In genomic region chr12:111760306-111760908, GRCm38 (mm10) we compare ENCODE assay signal across 8 mouse cellular contexts. TPM values are rescaled to one million over a fixed set of nuclear protein-coding genes. Genes with fewer than 3 reads are reported as not detected.
DNase-seq lines count a peak whose midpoint lies in the region; ATAC-seq lines count a peak whose summit lies in the region.

No protein-coding gene starts in this region.

- DNase-seq in heart, postnatal 14 days = no peak
- no peak for DNase-seq in embryonic facial prominence, embryonic 10.5 days (ENCODE audit: low spot score)
- DNase-seq in adrenal gland, adult (ENCODE audit: inconsistent age in 2 of 2, low spot score in 1 of 2) = no peak
- DNase-seq in layer of hippocampus, postnatal 36 days = no peak
- DNase-seq in gastrocnemius, postnatal 10 days = no peak

- 60% methylated on average over 7 of the region's 7 CpGs for WGBS in heart, embryonic 15.5 days
- WGBS in embryonic facial prominence, embryonic 10.5 days = 78% methylated on average over 7 of the region's 7 CpGs
- 70% methylated on average over 7 of the region's 7 CpGs for WGBS in hindbrain, embryonic 15.5 days
- WGBS in midbrain, embryonic 13.5 days = 68% methylated on average over 7 of the region's 7 CpGs

- H3K4me1 ChIP-seq in heart, embryonic 15.5 days (replicated peaks) = peaks cover 47% of the 10 kb centered on the region
- peaks cover 46% of the 10 kb centered on the region for H3K4me1 ChIP-seq in embryonic facial prominence, embryonic 10.5 days
- peaks cover 45% of the 10 kb centered on the region for H3K4me1 ChIP-seq in hindbrain, embryonic 15.5 days (replicated peaks)
- peaks cover 66% of the 10 kb centered on the region for H3K4me1 ChIP-seq in midbrain, embryonic 13.5 days (replicated peaks)

- ATAC-seq in heart, embryonic 15.5 days (replicated peaks; ENCODE audit: insufficient number of reproducible peaks, insufficient read depth, low FRiP score, low read depth) = no peak
- no peak for ATAC-seq in hindbrain, embryonic 15.5 days (ENCODE audit: low FRiP score, low read depth)
- no peak for ATAC-seq in midbrain, embryonic 13.5 days

- peak overlapping the region; percentile 91 for H3K27ac ChIP-seq in heart, embryonic 15.5 days
- 0 out of 2 replicates have a peak overlapping the region, but pooled peaks have one; percentile 95 for H3K27ac ChIP-seq in embryonic facial prominence, embryonic 10.5 days (replicated peaks)
- peak overlapping the region; percentile 97 for H3K27ac ChIP-seq in hindbrain, embryonic 15.5 days (replicated peaks)
- H3K27ac ChIP-seq in midbrain, embryonic 13.5 days = 0 out of 2 replicates have a peak overlapping the region, but pooled peaks have one; percentile 32

- intact Hi-C loops in heart, postnatal 14 days (cut with DNase I) = no loop called here

- peak overlapping the region; percentile 93 for H3K4me2 ChIP-seq in heart, embryonic 15.5 days
- peak overlapping the region; percentile 95 for H3K4me2 ChIP-seq in hindbrain, embryonic 15.5 days
- peak overlapping the region; percentile 98 for H3K4me2 ChIP-seq in midbrain, embryonic 13.5 days (replicated peaks)

- H3K9ac ChIP-seq in heart, embryonic 15.5 days = peak overlapping the region; percentile 94; the same call in 1 of the 2 replicates
- H3K9ac ChIP-seq in hindbrain, embryonic 15.5 days = peak overlapping the region; percentile 97
- H3K9ac ChIP-seq in midbrain, embryonic 13.5 days (replicated peaks) = peak overlapping the region; percentile 92

- H3K4me3 ChIP-seq in heart, embryonic 15.5 days = peak overlapping the region; percentile 94
- peak overlapping the region; percentile 92 for H3K4me3 ChIP-seq in embryonic facial prominence, embryonic 10.5 days
- peak overlapping the region; percentile 88 for H3K4me3 ChIP-seq in hindbrain, embryonic 15.5 days
- H3K4me3 ChIP-seq in midbrain, embryonic 13.5 days (replicated peaks) = peak overlapping the region; percentile 99

- no peaks in the 10 kb centered on the region for H3K36me3 ChIP-seq in heart, embryonic 15.5 days
- H3K36me3 ChIP-seq in embryonic facial prominence, embryonic 10.5 days (replicated peaks) = peaks cover 26% of the 10 kb centered on the region
- H3K36me3 ChIP-seq in hindbrain, embryonic 15.5 days = no peaks in the 10 kb centered on the region
- H3K36me3 ChIP-seq in midbrain, embryonic 13.5 days = peaks cover 16% of the 10 kb centered on the region

- H3K27me3 ChIP-seq in heart, embryonic 15.5 days = no peaks in the 10 kb centered on the region
- H3K27me3 ChIP-seq in embryonic facial prominence, embryonic 10.5 days (replicated peaks; ENCODE audit: low read depth, poor library complexity, severe bottlenecking) = no peaks in the 10 kb centered on the region
- no peaks in the 10 kb centered on the region for H3K27me3 ChIP-seq in hindbrain, embryonic 15.5 days
- H3K27me3 ChIP-seq in midbrain, embryonic 13.5 days = no peaks in the 10 kb centered on the region

- no peaks in the 10 kb centered on the region for H3K9me3 ChIP-seq in heart, embryonic 15.5 days (replicated peaks)
- H3K9me3 ChIP-seq in embryonic facial prominence, embryonic 10.5 days = no peaks in the 10 kb centered on the region
- H3K9me3 ChIP-seq in hindbrain, embryonic 15.5 days = no peaks in the 10 kb centered on the region
- H3K9me3 ChIP-seq in midbrain, embryonic 13.5 days = no peaks in the 10 kb centered on the region

RNA-seq across cellular contexts. Expression of gene Klc1, which starts 1.8 kb away (rescaled TPM):
- 105 and 126 TPM in 2 replicates for polyA plus RNA-seq in heart, embryonic 15.5 days (2015; fragmentation: Nextera tagmentation; extraction: Ambion mirVana)
- 100 to 1,000 TPM; 120 to 129 TPM for total RNA-seq in heart, postnatal 14 days (2021)
- 130 and 131 TPM in 2 replicates for polyA plus RNA-seq in embryonic facial prominence, embryonic 10.5 days (2016; fragmentation: Nextera tagmentation; extraction: Ambion mirVana)
- polyA plus RNA-seq in hindbrain, embryonic 15.5 days (2015; fragmentation: Nextera tagmentation; extraction: Ambion mirVana) = 578 and 629 TPM in 2 replicates
- 545 and 546 TPM in 2 replicates for polyA plus RNA-seq in midbrain, embryonic 13.5 days (2015; fragmentation: Nextera tagmentation; extraction: Ambion mirVana)
- total RNA-seq in layer of hippocampus, postnatal 36 days (2021) = 100 to 1,000 TPM; 672 to 713 TPM
- 10 to 100 TPM; 81.0 to 96.2 TPM for total RNA-seq in gastrocnemius, postnatal 10 days (2021)

RNA-seq across cellular contexts. Expression of gene Apopt1, which starts 47.3 kb away (rescaled TPM):
- polyA plus RNA-seq in heart, embryonic 15.5 days (2015; fragmentation: Nextera tagmentation; extraction: Ambion mirVana) = 41.3 and 41.5 TPM in 2 replicates
- total RNA-seq in heart, postnatal 14 days (2021) = 10 to 100 TPM; 36.9 to 37.0 TPM
- 56.2 and 56.4 TPM in 2 replicates for polyA plus RNA-seq in embryonic facial prominence, embryonic 10.5 days (2016; fragmentation: Nextera tagmentation; extraction: Ambion mirVana)
- polyA plus RNA-seq in hindbrain, embryonic 15.5 days (2015; fragmentation: Nextera tagmentation; extraction: Ambion mirVana) = 50.7 and 52.9 TPM in 2 replicates
- polyA plus RNA-seq in midbrain, embryonic 13.5 days (2015; fragmentation: Nextera tagmentation; extraction: Ambion mirVana) = 59.5 and 59.6 TPM in 2 replicates
- 10 to 100 TPM; 35.7 to 37.9 TPM for total RNA-seq in layer of hippocampus, postnatal 36 days (2021)
- total RNA-seq in gastrocnemius, postnatal 10 days (2021) = 10 to 100 TPM; 34.7 to 39.5 TPM

RNA-seq across cellular contexts. Expression of gene Bag5, which starts 47.4 kb away (rescaled TPM):
- 36.2 and 39.9 TPM in 2 replicates for polyA plus RNA-seq in heart, embryonic 15.5 days (2015; fragmentation: Nextera tagmentation; extraction: Ambion mirVana)
- 10 to 100 TPM; 22.6 to 22.7 TPM for total RNA-seq in heart, postnatal 14 days (2021)
- polyA plus RNA-seq in embryonic facial prominence, embryonic 10.5 days (2016; fragmentation: Nextera tagmentation; extraction: Ambion mirVana) = 50.2 and 58.0 TPM in 2 replicates
- polyA plus RNA-seq in hindbrain, embryonic 15.5 days (2015; fragmentation: Nextera tagmentation; extraction: Ambion mirVana) = 65.1 and 67.8 TPM in 2 replicates
- 63.9 and 68.2 TPM in 2 replicates for polyA plus RNA-seq in midbrain, embryonic 13.5 days (2015; fragmentation: Nextera tagmentation; extraction: Ambion mirVana)
- total RNA-seq in layer of hippocampus, postnatal 36 days (2021) = 10 to 100 TPM; 50.1 to 51.3 TPM
- total RNA-seq in gastrocnemius, postnatal 10 days (2021) = 10 to 100 TPM; 17.5 to 21.1 TPM

RNA-seq across cellular contexts. Expression of gene Xrcc3, which starts 53.3 kb away (rescaled TPM):
- 3.8 and 7.8 TPM in 2 replicates for polyA plus RNA-seq in heart, embryonic 15.5 days (2015; fragmentation: Nextera tagmentation; extraction: Ambion mirVana)
- total RNA-seq in heart, postnatal 14 days (2021) = 1 to 10 TPM; 2.1 to 3.1 TPM
- 21.7 and 22.2 TPM in 2 replicates for polyA plus RNA-seq in embryonic facial prominence, embryonic 10.5 days (2016; fragmentation: Nextera tagmentation; extraction: Ambion mirVana)
- 3.7 TPM in 2 replicates for polyA plus RNA-seq in hindbrain, embryonic 15.5 days (2015; fragmentation: Nextera tagmentation; extraction: Ambion mirVana)
- polyA plus RNA-seq in midbrain, embryonic 13.5 days (2015; fragmentation: Nextera tagmentation; extraction: Ambion mirVana) = 3.9 and 4.4 TPM in 2 replicates
- 1 to 10 TPM; 3.4 to 4.5 TPM for total RNA-seq in layer of hippocampus, postnatal 36 days (2021)
- total RNA-seq in gastrocnemius, postnatal 10 days (2021) = 1 to 10 TPM; 1.6 to 2.0 TPM

RNA-seq across cellular contexts. Expression of gene Zfyve21, which starts 53.6 kb away (rescaled TPM):
- 86.6 and 99.9 TPM in 2 replicates for polyA plus RNA-seq in heart, embryonic 15.5 days (2015; fragmentation: Nextera tagmentation; extraction: Ambion mirVana)
- total RNA-seq in heart, postnatal 14 days (2021) = 10 to 100 TPM; 55.3 to 59.7 TPM
- polyA plus RNA-seq in embryonic facial prominence, embryonic 10.5 days (2016; fragmentation: Nextera tagmentation; extraction: Ambion mirVana) = 75.0 TPM in 2 replicates
- 43.8 and 46.4 TPM in 2 replicates for polyA plus RNA-seq in hindbrain, embryonic 15.5 days (2015; fragmentation: Nextera tagmentation; extraction: Ambion mirVana)
- polyA plus RNA-seq in midbrain, embryonic 13.5 days (2015; fragmentation: Nextera tagmentation; extraction: Ambion mirVana) = 34.7 and 36.6 TPM in 2 replicates
- 10 to 100 TPM; 20.8 to 25.4 TPM for total RNA-seq in layer of hippocampus, postnatal 36 days (2021)
- total RNA-seq in gastrocnemius, postnatal 10 days (2021) = 10 to 100 TPM; 19.6 to 21.9 TPM

Comparison
In these comparisons a context has a peak if more than half of its experiments do, and no peak if none do; other contexts are left out.
1. H3K27ac ChIP-seq: peak in every context shown above with its lines; median percentile 97 in hindbrain, embryonic 15.5 days; 95 in embryonic facial prominence, embryonic 10.5 days; 91 in heart, embryonic 15.5 days; 32 in midbrain, embryonic 13.5 days.